Mouse (Mus musculus) erythroid progenitor cell, adult 5-6 weeks (primary cell): Measurements from ENCODE around the gene Trak1. TPM values are rescaled to one million over a fixed set of nuclear protein-coding genes. Genes with fewer than 3 reads are reported as not detected.
A peak's percentile ranks its signal among the peaks of the same experiment; 100 is the strongest.

ENCODE experiments used
- ATAC-seq: replicated peaks from 2 replicates; pipeline ENCODE4 v1.8.0; 2016; ENCODE audit warnings: moderate number of reproducible peaks, mild to moderate bottlenecking, moderate TSS enrichment, inconsistent platforms; ENCODE audit not compliant: poor library complexity, low FRiP score, severe bottlenecking
- total RNA-seq, 2 experiments: library from RNA; stranded (forward) in 1 of 2; stranded (reverse) in 1 of 2; fragments of 150-400 nt in 1 of 2; fragments of 186-747, 209-891 nt in 1 of 2; gene quantifications; 2 replicates each; pipeline versions ENCODE4 v1.2.3 to v1.2.4; 2015 to 2017; ENCODE audit warnings: low replicate concordance in 2 of 2

Gene Trak1
- total RNA-seq, 2 experiments from 2014 or later, result 5.8 to 13.4 TPM

- ATAC-seq, result no peak
Measured at GRCm38 (mm10) chr9:121385749-121386350, 88.5 kb downstream of the Trak1 start.

GRCm38 (mm10) chr9:121387539-121388272 is 90.4 kb downstream of the Trak1 start:
- no peak for ATAC-seq

GRCm38 (mm10) chr9:121388273-121388931 is 91.1 kb downstream of the Trak1 start:
- no peak for ATAC-seq

- no peak for ATAC-seq
Measured at GRCm38 (mm10) chr9:121389258-121389657, 92.0 kb downstream of the Trak1 start.

- ATAC-seq, result no peak
Measured at GRCm38 (mm10) chr9:121391898-121392297, 94.6 kb downstream of the Trak1 start.

GRCm38 (mm10) chr9:121392427-121392826 is 95.1 kb downstream of the Trak1 start:
- peak; percentile 79 for ATAC-seq

GRCm38 (mm10) chr9:121393104-121393503 is 95.8 kb downstream of the Trak1 start:
- peak; percentile 59 for ATAC-seq

- no peak for ATAC-seq
Measured at GRCm38 (mm10) chr9:121394882-121395281, 97.6 kb downstream of the Trak1 start.

- no peak for ATAC-seq
Measured at GRCm38 (mm10) chr9:121395812-121396211, 98.5 kb downstream of the Trak1 start.

- ATAC-seq, result no peak
Measured at GRCm38 (mm10) chr9:121398100-121398760, 100.9 kb downstream of the Trak1 start.

- ATAC-seq, result no peak
Measured at GRCm38 (mm10) chr9:121398761-121399160, 101.5 kb downstream of the Trak1 start.

GRCm38 (mm10) chr9:121400608-121401007 is 103.3 kb downstream of the Trak1 start:
- no peak for ATAC-seq

- no peak for ATAC-seq
Measured at GRCm38 (mm10) chr9:121403157-121403671, 105.9 kb downstream of the Trak1 start.

GRCm38 (mm10) chr9:121403699-121404098 is 106.4 kb downstream of the Trak1 start:
- ATAC-seq, result no peak

- 0 out of 2 replicates have a peak, but pooled peaks have one; percentile 59 for ATAC-seq
Measured at GRCm38 (mm10) chr9:121405088-121405681, 107.9 kb downstream of the Trak1 start.

- ATAC-seq, result no peak
Measured at GRCm38 (mm10) chr9:121405792-121406191, 108.5 kb downstream of the Trak1 start.

GRCm38 (mm10) chr9:121414237-121414636 is 116.9 kb downstream of the Trak1 start:
- ATAC-seq, result no peak

GRCm38 (mm10) chr9:121415626-121416241 is 118.4 kb downstream of the Trak1 start:
- ATAC-seq, result no peak

GRCm38 (mm10) chr9:121416460-121416859 is 119.2 kb downstream of the Trak1 start:
- no peak for ATAC-seq
